Mouse (Mus musculus): Measurements from ENCODE around the gene Rbms3. TPM values are rescaled to one million over a fixed set of nuclear protein-coding genes. Genes with fewer than 3 reads are reported as not detected.

Gene Rbms3
- 0.78 and 1.2 TPM in 2 replicates for polyA plus RNA-seq (2012; rRNA removed)

GRCm38 (mm10) chr9:117629771-117630170, at the start of gene Rbms3:
Rbms3 (minus strand) TSS chr9:117629913.

